Mouse (Mus musculus): ENCODE measurements around the gene Ppp2r5c. TPM values are rescaled to one million over a fixed set of nuclear protein-coding genes. Genes with fewer than 3 reads are reported as not detected.
A peak's percentile ranks its signal among the peaks of the same experiment; 100 is the strongest.

Gene Ppp2r5c
- polyA plus RNA-seq, 1 experiment from 2014 or later: 133 TPM

GRCm38 (mm10) chr12:110511856-110512433 lies 65.0 kb downstream of the Ppp2r5c start:
- WGBS: 47% methylated on average over 9 of the region's 9 CpGs
- 0 out of 2 replicates have a peak overlapping the region, but pooled peaks have one; percentile 25 for H3K27ac ChIP-seq (ENCODE audit: low read length)
- H3K27me3 ChIP-seq (replicated peaks; ENCODE audit: control insufficient read depth, insufficient read depth, low read length): no peaks in the 10 kb centered on the region
- peaks cover 38% of the 10 kb centered on the region for H3K4me1 ChIP-seq (ENCODE audit: control insufficient read depth, insufficient read depth, low read length)
- no peak overlapping the region for H3K4me3 ChIP-seq (ENCODE audit: low read length)
- H3K9me3 ChIP-seq (ENCODE audit: control insufficient read depth, low read length): no peaks in the 10 kb centered on the region
- no peak overlapping the region for H3K9ac ChIP-seq (ENCODE audit: low read depth, low read length)
- no peak overlapping the region for H3K4me2 ChIP-seq (ENCODE audit: low read depth, low read length)
- H3K36me3 ChIP-seq (ENCODE audit: control insufficient read depth, insufficient read depth, low read length): no peaks in the 10 kb centered on the region; the same call in 1 of the 2 replicates
- ATAC-seq: no peak

DNA sequence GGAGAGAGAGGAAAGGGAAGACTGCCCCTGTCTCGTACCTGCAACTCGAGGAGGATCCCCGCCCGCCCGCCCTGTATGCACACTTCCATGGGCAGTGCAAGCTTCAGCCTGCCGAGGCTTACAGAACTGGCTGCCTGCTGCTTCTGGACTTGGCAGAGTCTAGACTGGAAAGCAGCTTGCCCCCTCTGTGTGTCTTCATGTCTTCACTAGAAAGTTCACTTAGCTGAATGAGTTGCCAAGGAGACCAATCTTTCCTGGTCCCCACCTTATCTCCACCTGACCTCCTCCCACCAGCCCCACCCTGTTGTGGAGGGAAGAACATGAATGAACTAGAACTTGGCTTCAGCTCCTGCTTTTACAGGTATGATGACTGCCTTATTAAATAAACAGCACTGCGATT lies 66.0 kb downstream of the Ppp2r5c start:
- Histone ChIP-seq H3K36me3 (ENCODE audit: control insufficient read depth, insufficient read depth, low read length) (peaks cover 8% of the 10 kb centered on the region; the same call in 1 of the 2 replicates), H3K9me3 (ENCODE audit: control insufficient read depth, low read length) (no peaks in the 10 kb centered on the region), H3K4me2 (ENCODE audit: low read depth, low read length) (no peak overlapping the region), H3K4me1 (ENCODE audit: control insufficient read depth, insufficient read depth, low read length) (peaks cover 36% of the 10 kb centered on the region), H3K4me3 (ENCODE audit: low read length) (no peak overlapping the region), H3K27me3 (replicated peaks; ENCODE audit: control insufficient read depth, insufficient read depth, low read length) (no peaks in the 10 kb centered on the region), H3K9ac (ENCODE audit: low read depth, low read length) (no peak overlapping the region), H3K27ac (ENCODE audit: low read length) (no peak overlapping the region)
- 59% methylated on average over 7 of the region's 7 CpGs for WGBS
- peak; percentile 24; the same call in 1 of the 2 replicates for ATAC-seq

DNA sequence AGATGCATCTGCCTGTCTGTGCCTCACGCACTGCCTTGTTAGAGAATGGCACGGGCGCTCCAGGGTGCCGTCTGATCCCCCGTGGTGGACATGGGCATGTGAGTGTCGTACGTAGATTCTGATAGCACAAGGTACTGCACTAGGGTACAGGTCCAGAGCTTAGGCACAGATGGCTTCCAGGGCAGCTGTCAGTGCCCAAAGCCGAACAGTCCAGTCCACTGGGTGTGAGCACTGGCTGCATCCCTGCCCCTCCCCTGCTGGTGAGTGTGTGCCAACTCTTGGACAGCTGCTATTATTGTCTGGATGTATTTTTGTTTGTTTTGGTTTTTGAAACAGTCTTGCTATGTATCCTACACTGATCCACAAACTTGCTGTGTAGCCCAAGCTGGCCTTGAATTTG lies 68.8 kb downstream of the Ppp2r5c start:
- Histone ChIP-seq H3K4me1 (ENCODE audit: control insufficient read depth, insufficient read depth, low read length) (peaks cover 25% of the 10 kb centered on the region), H3K4me3 (ENCODE audit: low read length) (no peak overlapping the region), H3K9ac (ENCODE audit: low read depth, low read length) (no peak overlapping the region), H3K27ac (ENCODE audit: low read length) (no peak overlapping the region), H3K36me3 (ENCODE audit: control insufficient read depth, insufficient read depth, low read length) (peaks cover 8% of the 10 kb centered on the region; the same call in 1 of the 2 replicates), H3K27me3 (replicated peaks; ENCODE audit: control insufficient read depth, insufficient read depth, low read length) (no peaks in the 10 kb centered on the region), H3K4me2 (ENCODE audit: low read depth, low read length) (no peak overlapping the region), H3K9me3 (ENCODE audit: control insufficient read depth, low read length) (no peaks in the 10 kb centered on the region)
- ATAC-seq: no peak
- WGBS: 89% methylated on average over 8 of the region's 8 CpGs

DNA sequence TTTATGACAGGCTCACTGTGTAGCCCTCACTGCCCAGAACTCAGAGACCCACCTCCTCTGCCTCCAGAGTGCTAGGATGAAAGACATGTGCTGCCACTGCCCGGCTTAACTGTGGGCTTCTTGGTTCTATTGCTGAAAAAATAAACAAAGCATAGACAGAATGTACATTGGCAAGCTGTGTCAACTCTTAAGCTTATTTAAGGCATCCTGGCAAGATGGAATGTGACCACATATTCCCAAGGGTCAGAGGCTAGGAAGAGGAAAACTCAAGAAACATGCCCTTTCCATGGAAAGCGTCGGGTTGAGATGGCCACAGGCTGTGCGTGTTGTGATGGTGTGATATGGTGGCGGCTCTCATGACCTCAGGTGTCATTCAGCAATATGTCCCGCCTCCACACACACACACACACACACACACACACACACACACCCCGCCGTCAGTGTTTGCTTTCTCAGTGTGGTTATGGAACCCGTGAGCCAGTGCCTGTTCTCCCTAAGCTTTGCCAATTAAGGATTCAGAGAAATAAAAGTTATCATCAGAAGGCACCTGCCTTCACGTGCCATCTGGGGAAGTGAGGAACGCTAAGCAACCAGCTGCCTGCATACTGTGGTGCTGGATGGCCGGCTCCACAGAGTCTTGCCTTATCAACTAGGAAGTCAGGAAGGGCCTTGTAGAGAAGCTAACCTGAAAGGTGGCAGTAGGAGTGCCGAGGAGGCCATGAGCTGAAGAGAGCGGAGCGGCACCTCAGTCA lies 73.5 kb downstream of the Ppp2r5c start:
- 74% methylated on average over 15 of the region's 15 CpGs for WGBS
- no peak overlapping the region for H3K4me2 ChIP-seq (ENCODE audit: low read depth, low read length)
- ATAC-seq: no peak
- no peak overlapping the region for H3K27ac ChIP-seq (ENCODE audit: low read length)
- 0 out of 2 replicates have a peak, but pooled peaks cover 3% of the 10 kb centered on the region for H3K4me1 ChIP-seq (ENCODE audit: control insufficient read depth, insufficient read depth, low read length)
- no peak overlapping the region for H3K4me3 ChIP-seq (ENCODE audit: low read length)
- peaks cover 21% of the 10 kb centered on the region for H3K36me3 ChIP-seq (ENCODE audit: control insufficient read depth, insufficient read depth, low read length)
- no peak overlapping the region for H3K9ac ChIP-seq (ENCODE audit: low read depth, low read length)
- no peaks in the 10 kb centered on the region for H3K27me3 ChIP-seq (replicated peaks; ENCODE audit: control insufficient read depth, insufficient read depth, low read length)
- H3K9me3 ChIP-seq (ENCODE audit: control insufficient read depth, low read length): no peaks in the 10 kb centered on the region

DNA sequence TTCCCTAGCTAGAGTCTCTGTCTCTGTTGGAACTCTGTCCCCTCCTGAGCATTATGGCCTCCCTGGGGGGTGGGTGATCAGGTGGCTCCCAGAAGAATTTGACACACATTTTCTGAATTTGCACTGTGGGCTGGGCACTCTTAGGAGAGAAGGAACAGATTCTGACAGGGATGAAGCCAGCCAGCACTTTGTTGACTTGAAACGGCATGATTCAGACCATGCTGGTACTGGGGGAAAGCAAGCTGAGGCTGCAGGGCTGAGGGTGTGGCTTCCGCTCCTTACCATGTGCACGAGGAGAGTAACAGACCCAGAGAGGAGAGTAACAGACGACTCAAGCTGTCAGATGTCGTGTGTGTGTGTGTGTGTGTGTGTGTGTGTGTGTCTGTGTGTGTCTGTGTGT lies 76.6 kb downstream of the Ppp2r5c start:
- ATAC-seq: no peak
- H3K4me1 ChIP-seq (ENCODE audit: control insufficient read depth, insufficient read depth, low read length): no peaks in the 10 kb centered on the region
- peaks cover 13% of the 10 kb centered on the region for H3K36me3 ChIP-seq (ENCODE audit: control insufficient read depth, insufficient read depth, low read length)
- H3K27ac ChIP-seq (ENCODE audit: low read length): no peak overlapping the region
- 90% methylated on average over 5 of the region's 5 CpGs for WGBS
- no peaks in the 10 kb centered on the region for H3K27me3 ChIP-seq (replicated peaks; ENCODE audit: control insufficient read depth, insufficient read depth, low read length)
- no peak overlapping the region for H3K9ac ChIP-seq (ENCODE audit: low read depth, low read length)
- no peak overlapping the region for H3K4me2 ChIP-seq (ENCODE audit: low read depth, low read length)
- H3K9me3 ChIP-seq (ENCODE audit: control insufficient read depth, low read length): no peaks in the 10 kb centered on the region
- no peak overlapping the region for H3K4me3 ChIP-seq (ENCODE audit: low read length)

DNA sequence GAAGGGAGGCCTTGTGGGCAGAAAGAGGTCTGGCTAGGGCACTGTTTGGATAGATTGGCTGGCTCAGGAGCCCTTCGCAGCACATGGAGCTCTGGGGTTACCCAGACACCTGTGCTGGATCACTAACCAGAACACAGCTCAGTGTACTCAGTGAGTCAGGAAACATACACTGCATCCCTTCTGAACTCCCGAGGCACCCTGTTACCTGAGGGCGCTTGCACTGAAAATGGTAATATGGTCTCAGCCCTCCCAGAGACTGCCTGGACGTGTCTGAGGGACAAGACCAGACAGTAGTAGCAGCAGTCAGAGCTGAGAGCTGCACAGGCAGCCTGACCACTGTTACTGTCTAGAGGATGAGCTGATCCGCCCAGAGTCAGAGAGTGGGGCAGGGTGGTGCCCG lies 85.8 kb downstream of the Ppp2r5c start:
- Histone ChIP-seq H3K9ac (ENCODE audit: low read depth, low read length) (no peak overlapping the region), H3K27ac (ENCODE audit: low read length) (no peak overlapping the region), H3K27me3 (replicated peaks; ENCODE audit: control insufficient read depth, insufficient read depth, low read length) (no peaks in the 10 kb centered on the region), H3K9me3 (ENCODE audit: control insufficient read depth, low read length) (no peaks in the 10 kb centered on the region), H3K4me2 (ENCODE audit: low read depth, low read length) (no peak overlapping the region), H3K36me3 (ENCODE audit: control insufficient read depth, insufficient read depth, low read length) (no peaks in the 10 kb centered on the region), H3K4me3 (ENCODE audit: low read length) (no peak overlapping the region), H3K4me1 (ENCODE audit: control insufficient read depth, insufficient read depth, low read length) (no peaks in the 10 kb centered on the region)
- WGBS: 93% methylated on average over 6 of the region's 6 CpGs
- no peak for ATAC-seq

DNA sequence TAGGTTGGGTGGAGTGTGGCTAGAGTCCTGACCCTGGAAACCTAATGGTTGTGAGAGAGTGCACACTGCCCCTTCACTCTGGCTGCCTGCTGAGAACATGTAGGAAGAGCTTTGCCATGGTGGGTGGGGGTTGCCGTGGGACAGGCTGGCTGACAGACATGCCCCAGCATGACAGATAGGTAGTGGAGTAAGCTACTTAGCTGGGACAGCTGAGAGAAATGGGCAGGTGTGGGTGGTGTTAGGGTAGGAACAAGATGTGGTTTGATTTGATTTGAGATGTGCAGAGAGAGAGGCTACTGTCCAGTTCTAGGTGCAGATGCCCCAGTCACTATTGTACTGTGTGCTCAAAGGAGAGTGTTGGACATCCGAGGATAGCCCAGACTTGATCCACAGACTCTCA lies 86.2 kb downstream of the Ppp2r5c start:
- no peak overlapping the region for H3K27ac ChIP-seq (ENCODE audit: low read length)
- no peaks in the 10 kb centered on the region for H3K27me3 ChIP-seq (replicated peaks; ENCODE audit: control insufficient read depth, insufficient read depth, low read length)
- no peaks in the 10 kb centered on the region for H3K9me3 ChIP-seq (ENCODE audit: control insufficient read depth, low read length)
- no peak for ATAC-seq
- H3K36me3 ChIP-seq (ENCODE audit: control insufficient read depth, insufficient read depth, low read length): no peaks in the 10 kb centered on the region
- WGBS: 89% methylated on average over 2 of the region's 2 CpGs
- H3K4me2 ChIP-seq (ENCODE audit: low read depth, low read length): no peak overlapping the region
- H3K9ac ChIP-seq (ENCODE audit: low read depth, low read length): no peak overlapping the region
- no peak overlapping the region for H3K4me3 ChIP-seq (ENCODE audit: low read length)
- H3K4me1 ChIP-seq (ENCODE audit: control insufficient read depth, insufficient read depth, low read length): no peaks in the 10 kb centered on the region

- Histone ChIP-seq H3K27me3 (replicated peaks; ENCODE audit: control insufficient read depth, insufficient read depth, low read length) (no peaks in the 10 kb centered on the region), H3K9me3 (ENCODE audit: control insufficient read depth, low read length) (no peaks in the 10 kb centered on the region), H3K4me2 (ENCODE audit: low read depth, low read length) (no peak overlapping the region), H3K27ac (ENCODE audit: low read length) (no peak overlapping the region), H3K9ac (ENCODE audit: low read depth, low read length) (no peak overlapping the region), H3K36me3 (ENCODE audit: control insufficient read depth, insufficient read depth, low read length) (no peaks in the 10 kb centered on the region), H3K4me1 (ENCODE audit: control insufficient read depth, insufficient read depth, low read length) (no peaks in the 10 kb centered on the region), H3K4me3 (ENCODE audit: low read length) (no peak overlapping the region)
- 86% methylated on average over 3 of the region's 3 CpGs for WGBS
- no peak for ATAC-seq
These were observed 86.9 kb downstream of the Ppp2r5c start for GRCm38 (mm10) chr12:110533832-110534231.

GRCm38 (mm10) chr12:110535361-110535760 lies 88.4 kb downstream of the Ppp2r5c start:
- Histone ChIP-seq H3K27ac (ENCODE audit: low read length) (no peak overlapping the region), H3K27me3 (replicated peaks; ENCODE audit: control insufficient read depth, insufficient read depth, low read length) (no peaks in the 10 kb centered on the region), H3K4me3 (ENCODE audit: low read length) (no peak overlapping the region), H3K36me3 (ENCODE audit: control insufficient read depth, insufficient read depth, low read length) (no peaks in the 10 kb centered on the region), H3K9ac (ENCODE audit: low read depth, low read length) (no peak overlapping the region), H3K4me1 (ENCODE audit: control insufficient read depth, insufficient read depth, low read length) (no peaks in the 10 kb centered on the region), H3K4me2 (ENCODE audit: low read depth, low read length) (no peak overlapping the region), H3K9me3 (ENCODE audit: control insufficient read depth, low read length) (no peaks in the 10 kb centered on the region)
- no peak for ATAC-seq
- whole genome bisulfite sequencing: 91% methylated on average over 5 of the region's 5 CpGs

Measured in intestine, embryonic 16.5 days (tissue).